Mouse (Mus musculus): ENCODE measurements around the gene Papolb. TPM values are rescaled to one million over a fixed set of nuclear protein-coding genes. Genes with fewer than 3 reads are reported as not detected.

The Papolb gene
- total and polyA plus RNA-seq, 3 experiments: not detected

DNA sequence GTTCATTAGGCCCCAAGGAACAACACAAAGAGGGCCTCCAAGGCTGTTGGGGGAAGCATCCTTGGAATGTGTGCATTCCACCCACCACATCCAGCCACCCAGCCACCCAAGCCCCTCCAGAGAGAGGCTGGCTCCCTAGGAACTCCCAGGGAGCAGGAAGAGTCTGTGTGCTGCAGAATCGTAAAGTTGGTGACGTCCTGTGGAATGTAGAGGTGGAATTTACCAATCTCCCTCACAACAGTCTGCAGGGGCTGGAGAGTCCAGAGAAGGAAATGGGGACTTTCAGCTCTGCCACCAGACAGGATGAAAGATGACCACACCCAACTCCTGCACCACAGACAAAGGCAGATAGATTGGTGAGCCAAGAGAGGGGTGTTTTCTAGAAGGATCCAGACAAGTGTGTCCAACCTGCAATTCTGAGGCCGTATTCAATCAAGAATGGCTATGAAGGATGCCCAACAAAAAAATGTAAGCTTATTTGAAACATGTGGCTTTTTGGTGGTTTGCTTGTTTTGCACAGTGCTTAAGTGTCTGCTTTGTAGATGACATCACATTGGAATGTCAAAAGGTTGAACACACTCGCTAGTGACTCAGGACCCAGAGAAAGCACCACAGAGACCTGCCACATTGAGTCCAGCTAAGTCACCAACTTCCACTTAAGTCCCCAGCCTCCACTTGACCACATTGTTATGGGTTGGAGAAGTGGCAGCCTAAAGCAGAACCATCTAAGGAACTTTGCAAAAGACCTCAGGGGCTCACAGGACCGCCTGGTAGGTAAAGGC is 15.3 kb upstream of the Papolb start:
- no peaks in the 10 kb centered on the region for H3K4me1 ChIP-seq (ENCODE audit: control insufficient read depth in 1 of 2, insufficient read depth in 2 of 2)
- no peak overlapping the region for H3K4me3 ChIP-seq (replicated peaks in 1 of 3; ENCODE audit: low read depth in 2 of 3, low read length in 2 of 3, poor library complexity in 1 of 3)
- H3K36me3 ChIP-seq (replicated peaks in 1 of 2; ENCODE audit: control insufficient read depth in 1 of 2, insufficient read depth in 1 of 2, low read length in 1 of 2): no peaks in the 10 kb centered on the region
- no peaks in the 10 kb centered on the region for H3K27me3 ChIP-seq (replicated peaks)
- H3K9ac ChIP-seq (ENCODE audit: insufficient read depth, low read depth): no peak overlapping the region
- no peak for TF ChIP-seq MAFK (IDR thresholded peaks at IDR 0.05; ENCODE audit: insufficient replicate concordance, low read length)
- no peak for TF ChIP-seq MAZ (IDR thresholded peaks at IDR 0.05; ENCODE audit: low read depth, low read length)
- no peak for TF ChIP-seq EP300 (IDR thresholded peaks at IDR 0.05; ENCODE audit: low read length)
- TF ChIP-seq SMC3 (IDR thresholded peaks at IDR 0.05; ENCODE audit: low read depth, low read length): no peak
- no peak for TF ChIP-seq MEF2A (IDR thresholded peaks at IDR 0.05; ENCODE audit: borderline replicate concordance, low read depth, low read length)
- no peak for TF ChIP-seq ETS1 (conservative IDR thresholded peaks at IDR 0.05; ENCODE audit: low read depth, low read length)
- no peak for TF ChIP-seq UBTF (IDR thresholded peaks at IDR 0.05; ENCODE audit: low read depth, low read length)
- no peak for TF ChIP-seq SIN3A (IDR thresholded peaks at IDR 0.05; ENCODE audit: low read length)
- no peak for TF ChIP-seq MXI1 (IDR thresholded peaks at IDR 0.05; ENCODE audit: low read depth, low read length)
- no peak for TF ChIP-seq KAT2A (IDR thresholded peaks at IDR 0.05; ENCODE audit: insufficient replicate concordance, low read length)
- no peak for TF ChIP-seq USF1 (IDR thresholded peaks at IDR 0.05; ENCODE audit: low read depth, low read length)
- TF ChIP-seq E2F4 (IDR thresholded peaks at IDR 0.05; ENCODE audit: insufficient replicate concordance, low read depth, low read length): no peak
- TF ChIP-seq CTCF (conservative IDR thresholded peaks at IDR 0.05 in 1 of 2, IDR thresholded peaks at IDR 0.05 in 1 of 2; ENCODE audit: low read depth in 2 of 2, low read length in 2 of 2): no peak
- TF ChIP-seq TCF12 (IDR thresholded peaks at IDR 0.05; ENCODE audit: low read depth, low read length): no peak
- TF ChIP-seq CHD1 (IDR thresholded peaks at IDR 0.05; ENCODE audit: low read depth, low read length): no peak
- TF ChIP-seq TBP (conservative IDR thresholded peaks at IDR 0.05; ENCODE audit: low read depth, low read length): no peak
- no peak for TF ChIP-seq MAX (IDR thresholded peaks at IDR 0.05; ENCODE audit: low read length)
- TF ChIP-seq CHD2 (IDR thresholded peaks at IDR 0.05; ENCODE audit: low read length): no peak
- no peak for TF ChIP-seq USF2 (conservative IDR thresholded peaks at IDR 0.05; ENCODE audit: low read depth, low read length)
- in situ Hi-C loops (cut with MboI; ENCODE audit: low pct_ligation_motif_present, low pct_unique_long_range_greater_than_20kb, low sequenced_read_pairs) (no loop called here), dilution Hi-C loops (cut with MboI; ENCODE audit: extremely low pct_ligation_motif_present, extremely low pct_unique_long_range_greater_than_20kb, low sequenced_read_pairs) (no loop called here)
- no peaks in the 10 kb centered on the region for H3K79me2 ChIP-seq (replicated peaks; ENCODE audit: control insufficient read depth, extremely low read depth, insufficient read depth, poor library complexity, severe bottlenecking)
- no peak overlapping the region for H3K4me2 ChIP-seq (ENCODE audit: insufficient read depth, low read depth, poor library complexity, severe bottlenecking)
- H3K9me3 ChIP-seq (replicated peaks; ENCODE audit: low read length): no peaks in the 10 kb centered on the region
- no peak for DNase-seq (ENCODE audit: extremely low read depth)
- H3K27ac ChIP-seq (ENCODE audit: insufficient read depth, low read depth): no peak overlapping the region

GRCm38 (mm10) chr5:142537286-142537685 is 7.4 kb upstream of the Papolb start:
- H3K27me3 ChIP-seq (replicated peaks): no peaks in the 10 kb centered on the region

More at GRCm38 (mm10) chr5:142537286-142537685, 7.4 kb upstream of the Papolb start:
- no peak for TF ChIP-seq USF2 (conservative IDR thresholded peaks at IDR 0.05; ENCODE audit: low read depth, low read length)
- TF ChIP-seq NELFE (IDR thresholded peaks at IDR 0.05; ENCODE audit: low read depth, low read length): no peak
- no peak for TF ChIP-seq JUN (IDR thresholded peaks at IDR 0.05; ENCODE audit: insufficient read depth, low read depth, low read length)
- no peak for TF ChIP-seq RCOR1 (conservative IDR thresholded peaks at IDR 0.05; ENCODE audit: low read depth, low read length)
- TF ChIP-seq MAX (IDR thresholded peaks at IDR 0.05; ENCODE audit: low read length): no peak
- no peak for TF ChIP-seq MAZ (IDR thresholded peaks at IDR 0.05; ENCODE audit: low read depth, low read length)
- no peak for TF ChIP-seq HCFC1 (IDR thresholded peaks at IDR 0.05; ENCODE audit: low read depth, low read length)
- no peak for TF ChIP-seq TBP (conservative IDR thresholded peaks at IDR 0.05; ENCODE audit: low read depth, low read length)
- no peak for TF ChIP-seq ELF1 (IDR thresholded peaks at IDR 0.05; ENCODE audit: low read depth, low read length)
- TF ChIP-seq UBTF (IDR thresholded peaks at IDR 0.05; ENCODE audit: low read depth, low read length): no peak
- no peak for TF ChIP-seq SIN3A (IDR thresholded peaks at IDR 0.05; ENCODE audit: low read length)
- no peak for TF ChIP-seq TCF12 (IDR thresholded peaks at IDR 0.05; ENCODE audit: low read depth, low read length)
- TF ChIP-seq ZC3H11A (IDR thresholded peaks at IDR 0.05; ENCODE audit: low read depth, low read length): no peak
- no peak for TF ChIP-seq RAD21 (IDR thresholded peaks at IDR 0.05; ENCODE audit: low read depth, low read length)
- TF ChIP-seq PAX5 (IDR thresholded peaks at IDR 0.05; ENCODE audit: low read length): no peak
- TF ChIP-seq CHD2 (IDR thresholded peaks at IDR 0.05; ENCODE audit: low read length): no peak
- no peak overlapping the region for H3K4me2 ChIP-seq (ENCODE audit: insufficient read depth, low read depth, poor library complexity, severe bottlenecking)
- dilution Hi-C loops (cut with MboI; ENCODE audit: extremely low pct_ligation_motif_present, extremely low pct_unique_long_range_greater_than_20kb, low sequenced_read_pairs) (no loop called here), in situ Hi-C loops (cut with MboI; ENCODE audit: low pct_ligation_motif_present, low pct_unique_long_range_greater_than_20kb, low sequenced_read_pairs) (no loop called here)
- H3K27ac ChIP-seq (ENCODE audit: insufficient read depth, low read depth): no peak overlapping the region
- no peaks in the 10 kb centered on the region for H3K79me2 ChIP-seq (replicated peaks; ENCODE audit: control insufficient read depth, extremely low read depth, insufficient read depth, poor library complexity, severe bottlenecking)
- no peak for DNase-seq (ENCODE audit: extremely low read depth)
- no peaks in the 10 kb centered on the region for H3K36me3 ChIP-seq (replicated peaks in 1 of 2; ENCODE audit: control insufficient read depth in 1 of 2, insufficient read depth in 1 of 2, low read length in 1 of 2)
- H3K4me3 ChIP-seq (replicated peaks in 1 of 3; ENCODE audit: low read depth in 2 of 3, low read length in 2 of 3, poor library complexity in 1 of 3): no peak overlapping the region
- no peaks in the 10 kb centered on the region for H3K9me3 ChIP-seq (replicated peaks; ENCODE audit: low read length)
- no peak overlapping the region for H3K9ac ChIP-seq (ENCODE audit: insufficient read depth, low read depth)
- H3K4me1 ChIP-seq (ENCODE audit: control insufficient read depth in 1 of 2, insufficient read depth in 2 of 2): peaks cover 9 to 26% of the 10 kb centered on the region in 2 experiments

Measured in CH12.LX (cell line).